Mouse (Mus musculus) ovary, adult 10 weeks (tissue): ENCODE results near the gene Gm15517. TPM values are rescaled to one million over a fixed set of nuclear protein-coding genes. Genes with fewer than 3 reads are reported as not detected.

Source experiments
- polyA plus RNA-seq: library from polyadenylated mRNA; stranded (reverse); fragments of 350-450 nt; fragmentation: Illumina TruSeq; extraction: RNeasy Lipid Tissue Mini Kit (QIAGEN cat#74804); gene quantifications from one replicate; pipeline ENCODE4 v1.2.3, GENCODE M21; 2014

Gm15517 gene
- polyA plus RNA-seq, result not detected

GRCm38 (mm10) chr7:44261147-44261546, at the start of gene Gm15517:
Gene Gm15517, plus strand, starts transcription at chr7:44261447.

GRCm38 (mm10) chr7:44215645-44216044, 45.6 kb upstream of the Gm15517 start, which contains the start of gene Klk1b5:
Gene Klk1b5, plus strand, starts transcription at chr7:44215945.

GRCm38 (mm10) chr7:44225076-44225475, 36.2 kb upstream of the Gm15517 start, which contains the start of gene Klk1:
Gene Klk1, plus strand, starts transcription at chr7:44225360.

GRCm38 (mm10) chr7:44235909-44236308, 25.3 kb upstream of the Gm15517 start, which contains the start of gene Gm36864:
Gene Gm36864, plus strand, starts transcription at chr7:44236177.

GRCm38 (mm10) chr7:44246055-44246983, 14.9 kb upstream of the Gm15517 start, which contains the start of the genes 1700028J19Rik and 2410002F23Rik:
Gene 1700028J19Rik, minus strand, starts transcription at chr7:44246695.
Gene 2410002F23Rik, plus strand, starts transcription at chr7:44246722.

GRCm38 (mm10) chr7:44257278-44257677, 4.0 kb upstream of the Gm15517 start, which contains the start of gene Acp4:
Gene Acp4, minus strand, starts transcription at chr7:44257378.

GRCm38 (mm10) chr7:44306516-44307240, 45.4 kb downstream of the Gm15517 start, which contains the start of gene Clec11a:
Gene Clec11a, minus strand, starts transcription at chr7:44306902.

GRCm38 (mm10) chr7:44309475-44310284, 48.4 kb downstream of the Gm15517 start, which contains the start of gene Shank1:
Gene Shank1, plus strand, starts transcription at chr7:44310253.

Other genes starting within 250 kb of the Gm15517 start
- not detected for gene Klk1b26, start 249.3 kb upstream of the Gm15517 start, polyA plus RNA-seq
- not detected for gene Klk1b27, start 209.2 kb upstream of the Gm15517 start, polyA plus RNA-seq
- 0.60 TPM for gene Klk1b21, start 159.1 kb upstream of the Gm15517 start, polyA plus RNA-seq
- not detected for gene Klk1b22, start 148.8 kb upstream of the Gm15517 start, polyA plus RNA-seq
- gene Klk1b16, start 124.7 kb upstream of the Gm15517 start, polyA plus RNA-seq, result not detected
- gene Klk1b24, start 73.2 kb upstream of the Gm15517 start, polyA plus RNA-seq, result not detected
- not detected for gene Klk1b3, start 63.3 kb upstream of the Gm15517 start, polyA plus RNA-seq
- not detected for gene Klk1b4, start 54.0 kb upstream of the Gm15517 start, polyA plus RNA-seq
- not detected for gene Klk1b5, start 45.5 kb upstream of the Gm15517 start, polyA plus RNA-seq
- gene Klk1, start 36.1 kb upstream of the Gm15517 start, polyA plus RNA-seq, result 1.2 TPM
- not detected for gene Gm36864, start 25.3 kb upstream of the Gm15517 start, polyA plus RNA-seq
- gene 1700028J19Rik, start 14.8 kb upstream of the Gm15517 start, polyA plus RNA-seq, result not detected
- gene 2410002F23Rik, start 14.7 kb upstream of the Gm15517 start, polyA plus RNA-seq, result 40.3 TPM
- gene Acp4, start 4.1 kb upstream of the Gm15517 start, polyA plus RNA-seq, result not detected
- gene Clec11a, start 45.5 kb downstream of the Gm15517 start, polyA plus RNA-seq, result 2.9 TPM
- 0.06 TPM for gene Shank1, start 48.8 kb downstream of the Gm15517 start, polyA plus RNA-seq
- not detected for gene Syt3, start 122.7 kb downstream of the Gm15517 start, polyA plus RNA-seq
- gene 1700008O03Rik, start 124.4 kb downstream of the Gm15517 start, polyA plus RNA-seq, result not detected
- 0.26 TPM for gene Lrrc4b, start 167.6 kb downstream of the Gm15517 start, polyA plus RNA-seq
- gene Aspdh, start 203.9 kb downstream of the Gm15517 start, polyA plus RNA-seq, result not detected
- gene Josd2, start 206.5 kb downstream of the Gm15517 start, polyA plus RNA-seq, result not detected
- 1.5 TPM for gene Emc10, start 235.1 kb downstream of the Gm15517 start, polyA plus RNA-seq
- not detected for gene Fam71e1, start 235.1 kb downstream of the Gm15517 start, polyA plus RNA-seq